In the genomic region with DNA sequence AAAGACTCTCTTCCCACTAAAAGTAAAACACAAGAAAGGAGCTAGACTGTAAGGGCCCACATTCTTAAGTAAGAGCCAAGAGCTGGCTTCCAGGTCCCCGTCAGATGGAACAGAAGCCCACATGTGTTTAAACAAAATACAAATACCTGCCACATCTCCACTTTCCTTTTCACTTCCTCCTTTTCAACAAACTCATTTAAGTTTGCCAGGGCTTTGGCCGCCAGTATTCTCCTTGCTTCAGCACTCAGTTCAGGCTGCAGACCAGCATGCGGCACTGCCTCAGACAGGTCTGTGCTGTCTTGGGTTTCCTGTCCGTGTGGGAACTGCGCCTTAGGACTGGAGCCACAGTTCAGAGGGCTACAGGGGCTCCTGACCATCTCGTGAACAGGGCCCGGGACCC, we compare ENCODE assay signal across 31 mouse cellular contexts. TPM values are rescaled to one million over a fixed set of nuclear protein-coding genes. Genes with fewer than 3 reads are reported as not detected.
DNase-seq lines count a peak whose midpoint lies in the region; ATAC-seq and TF ChIP-seq lines count a peak whose summit lies in the region.
"Had no signal": no experiment of that assay in that cellular context is flagged by ENCODE, and none has a peak within 500 bp of the region (broad histone marks: within the 10 kb centered on the region; RNA-seq: fewer than 3 reads in every experiment).

No protein-coding gene starts in this region.

- H3K79me2 ChIP-seq in CH12.LX (replicated peaks; ENCODE audit: control insufficient read depth, extremely low read depth, insufficient read depth, poor library complexity, severe bottlenecking) = no peaks in the 10 kb centered on the region

- peak overlapping the region; percentile 40 for H3K4me2 ChIP-seq in CH12.LX (ENCODE audit: insufficient read depth, low read depth, poor library complexity, severe bottlenecking)
- H3K4me2 ChIP-seq: forebrain, embryonic 13.5 days; heart, embryonic 13.5 days; hindbrain, embryonic 15.5 days; liver, embryonic 12.5 days; neural tube, embryonic 13.5 days had no signal

- TF ChIP-seq EP300 in CH12.LX (IDR thresholded peaks at IDR 0.05; ENCODE audit: low read length) = no peak

- TF ChIP-seq POLR2A in CH12.LX (IDR thresholded peaks at IDR 0.05; ENCODE audit: low read depth, low read length) = no peak

- H3K4me3 ChIP-seq in CH12.LX (replicated peaks in 1 of 3; ENCODE audit: low read depth in 2 of 3, low read length in 2 of 3, poor library complexity in 1 of 3) = no peak overlapping the region
- H3K4me3 ChIP-seq: forebrain, embryonic 13.5 days; heart, adult 2 months; heart, embryonic 13.5 days; hindbrain, embryonic 10.5 days; hindbrain, embryonic 15.5 days; layer of hippocampus, adult 2 months; liver, embryonic 12.5 days; midbrain, embryonic 10.5 days; neural tube, embryonic 13.5 days had no signal

- no peak overlapping the region for H3K9ac ChIP-seq in CH12.LX (ENCODE audit: insufficient read depth, low read depth)
- H3K9ac ChIP-seq: forebrain, embryonic 13.5 days; heart, embryonic 13.5 days; hindbrain, embryonic 15.5 days; liver, embryonic 12.5 days; liver, postnatal 0 days; neural tube, embryonic 13.5 days had no signal

- no peaks in the 10 kb centered on the region for H3K9me3 ChIP-seq in CH12.LX (replicated peaks; ENCODE audit: low read length)
- H3K9me3 ChIP-seq: forebrain, embryonic 13.5 days; heart, embryonic 13.5 days; hindbrain, embryonic 10.5 days; hindbrain, embryonic 15.5 days; liver, embryonic 12.5 days; midbrain, embryonic 10.5 days; neural tube, embryonic 13.5 days had no signal

- TF ChIP-seq RAD21 in CH12.LX (IDR thresholded peaks at IDR 0.05; ENCODE audit: low read depth, low read length) = no peak

- in situ Hi-C loops in CH12.LX (cut with MboI; ENCODE audit: low pct_ligation_motif_present, low pct_unique_long_range_greater_than_20kb, low sequenced_read_pairs) = loop anchor here (10.0 kb wide), 1 partner anchor 49 kb away; no protein-coding TSS in a partner anchor

- dilution Hi-C loops in CH12.LX (cut with MboI; ENCODE audit: extremely low pct_ligation_motif_present, extremely low pct_unique_long_range_greater_than_20kb, low sequenced_read_pairs) = no loop called here

- peak; percentile 31 to 32 for DNase-seq in spleen, adult 18-20 months
- no peak for DNase-seq in spleen, postnatal 4 days (ENCODE audit: low spot score in 2 of 2)
- peak; percentile 64 for DNase-seq in CH12.LX (ENCODE audit: extremely low read depth)
- DNase-seq in c-Kit-positive CD71-negative TER-119-negative erythroid progenitor cells, embryonic 14.5 days (ENCODE audit: low read depth) = peak; percentile 4
- no peak for DNase-seq in lung, adult 18-20 months
- no peak for DNase-seq in left cerebral cortex, adult 9 months (ENCODE audit: low spot score in 2 of 2)
- no peak for DNase-seq in yolk sac, embryonic 10.5 days (ENCODE audit: low spot score)
- DNase-seq: adrenal gland, postnatal 25 days; cerebellum, adult 2 months; cerebellum, postnatal 25 days; gastrocnemius, postnatal 25 days; heart, adult 2 months; heart, postnatal 10 days; left cerebral cortex, postnatal 4 days; liver, postnatal 0 days; lung, postnatal 10 days; retina, postnatal 1 day; thymus, postnatal 4 days had no signal

- H3K36me3 ChIP-seq in CH12.LX (replicated peaks in 1 of 2; ENCODE audit: control insufficient read depth in 1 of 2, insufficient read depth in 1 of 2, low read length in 1 of 2) = no peaks in the 10 kb centered on the region
- H3K36me3 ChIP-seq: liver, embryonic 12.5 days had no signal

- ATAC-seq in neutrophil, adult 5-6 weeks (ENCODE audit: extremely low read depth, insufficient number of reproducible peaks, low FRiP score, poor library complexity, severe bottlenecking) = peak; percentile 62
- ATAC-seq: forebrain, embryonic 13.5 days; inflammation-experienced regulatory T-cells, adult 6 months; liver, embryonic 12.5 days; liver, postnatal 0 days; Patski had no signal

- no peak for TF ChIP-seq CTCF in CH12.LX (conservative IDR thresholded peaks at IDR 0.05 in 1 of 2, IDR thresholded peaks at IDR 0.05 in 1 of 2; ENCODE audit: low read depth in 2 of 2, low read length in 2 of 2)

- H3K27me3 ChIP-seq in CH12.LX (replicated peaks) = no peaks in the 10 kb centered on the region
- H3K27me3 ChIP-seq: forebrain, embryonic 13.5 days; heart, embryonic 13.5 days; hindbrain, embryonic 15.5 days; liver, embryonic 12.5 days; neural tube, embryonic 13.5 days; Patski had no signal

- no peak overlapping the region for H3K27ac ChIP-seq in CH12.LX (ENCODE audit: insufficient read depth, low read depth)
- H3K27ac ChIP-seq: forebrain, embryonic 13.5 days; heart, adult 2 months; heart, embryonic 13.5 days; hindbrain, embryonic 10.5 days; hindbrain, embryonic 15.5 days; layer of hippocampus, adult 2 months; liver, embryonic 12.5 days; macrophage; midbrain, embryonic 10.5 days; neural tube, embryonic 13.5 days; stomach, postnatal 0 days had no signal

- H3K4me1 ChIP-seq in CH12.LX (ENCODE audit: control insufficient read depth in 1 of 2, insufficient read depth in 2 of 2) = peaks cover 9 to 17% of the 10 kb centered on the region in 2 experiments
- H3K4me1 ChIP-seq: forebrain, embryonic 13.5 days; hindbrain, embryonic 10.5 days; hindbrain, embryonic 15.5 days; liver, embryonic 12.5 days; midbrain, embryonic 10.5 days; neural tube, embryonic 13.5 days had no signal

TF ChIP-seq in CH12.LX, 34 proteins besides CTCF, POLR2A, EP300 and RAD21:
- peak; percentile 56; the same call in 1 of the 2 replicates for TF ChIP-seq MXI1 (IDR thresholded peaks at IDR 0.05; ENCODE audit: low read depth, low read length)
- TF ChIP-seq GABPA (IDR thresholded peaks at IDR 0.05; ENCODE audit: insufficient replicate concordance, low read depth, low read length) = no peak
- TF ChIP-seq IRF4 (IDR thresholded peaks at IDR 0.05; ENCODE audit: low read depth, low read length) = peak; percentile 70
- TF ChIP-seq MYC (IDR thresholded peaks at IDR 0.05; ENCODE audit: low read depth, low read length) = peak; percentile 45; the same call in 1 of the 2 replicates
- TF ChIP-seq RCOR1 (conservative IDR thresholded peaks at IDR 0.05; ENCODE audit: low read depth, low read length) = no peak

RNA-seq across cellular contexts. Expression of gene Ptpdc1, which starts 39.7 kb away (rescaled TPM):
- total RNA-seq in CH12.LX (2012; rRNA removed) = not detected in 2 replicates
- 0.15 TPM in 1 of 2 replicates, not detected in the other for total RNA-seq in CH12.LX (2014; rRNA removed)
- polyA plus RNA-seq in CH12.LX (2012; ENCODE audit: insufficient read length, low read depth) = 0.10 TPM in 1 of 2 replicates, not detected in the other
- 2.2 and 2.9 TPM in 2 replicates for total RNA-seq in neutrophil, adult 5-6 weeks (2017)

Comparison
In these comparisons a context has a peak if more than half of its experiments do, and no peak if none do; other contexts are left out.
1. DNase-seq: peak in spleen, adult 18-20 months (2 of 2), CH12.LX (single experiment) and c-Kit-positive CD71-negative TER-119-negative erythroid progenitor cells, embryonic 14.5 days (single experiment); none in spleen, postnatal 4 days (0 of 2), lung, adult 18-20 months (0 of 2), left cerebral cortex, adult 9 months (0 of 2) and yolk sac, embryonic 10.5 days (single experiment).